Mouse (Mus musculus): ENCODE results near the gene Banf2. TPM values are rescaled to one million over a fixed set of nuclear protein-coding genes. Genes with fewer than 3 reads are reported as not detected.
A peak's percentile ranks its signal among the peaks of the same experiment; 100 is the strongest.

The Banf2 gene
- polyA plus RNA-seq, 1 experiment: not detected

GRCm38 (mm10) chr2:144052410-144053065 is 19.7 kb downstream of the Banf2 start:
- peaks cover 4% of the 10 kb centered on the region; the same call in 1 of the 2 replicates for H3K4me1 ChIP-seq (ENCODE audit: control insufficient read depth, insufficient read depth, insufficient read length, low read length)
- 0 out of 2 replicates have a peak overlapping the region, but pooled peaks have one; percentile 7 for H3K27ac ChIP-seq (replicated peaks; ENCODE audit: low read depth, low read length)
- H3K4me3 ChIP-seq (ENCODE audit: insufficient read depth, low read depth, low read length): no peak overlapping the region

DNA sequence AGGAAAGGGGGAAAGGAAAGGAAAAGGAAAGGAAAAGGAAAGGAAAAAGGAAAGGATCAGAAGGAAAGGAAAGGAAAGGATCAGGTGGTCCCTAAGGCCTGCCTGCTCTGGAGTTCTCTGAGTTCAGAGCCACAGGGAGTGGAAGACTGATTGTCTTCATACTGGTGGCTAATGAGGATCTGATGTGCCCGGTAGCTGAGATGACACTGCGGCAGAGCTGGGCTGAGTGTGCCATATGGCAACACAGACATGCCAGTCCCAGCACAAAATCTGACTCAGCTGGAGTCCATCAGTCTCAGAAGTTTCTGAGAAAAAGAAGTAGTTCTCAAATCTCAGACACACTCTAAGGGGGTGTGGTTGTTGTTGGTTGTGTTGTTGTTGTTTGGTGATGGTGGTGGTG is 24.9 kb downstream of the Banf2 start:
- Histone ChIP-seq H3K27ac (replicated peaks; ENCODE audit: low read depth, low read length) (no peak overlapping the region), H3K4me1 (ENCODE audit: control insufficient read depth, insufficient read depth, insufficient read length, low read length) (peaks cover 4% of the 10 kb centered on the region; the same call in 1 of the 2 replicates)

DNA sequence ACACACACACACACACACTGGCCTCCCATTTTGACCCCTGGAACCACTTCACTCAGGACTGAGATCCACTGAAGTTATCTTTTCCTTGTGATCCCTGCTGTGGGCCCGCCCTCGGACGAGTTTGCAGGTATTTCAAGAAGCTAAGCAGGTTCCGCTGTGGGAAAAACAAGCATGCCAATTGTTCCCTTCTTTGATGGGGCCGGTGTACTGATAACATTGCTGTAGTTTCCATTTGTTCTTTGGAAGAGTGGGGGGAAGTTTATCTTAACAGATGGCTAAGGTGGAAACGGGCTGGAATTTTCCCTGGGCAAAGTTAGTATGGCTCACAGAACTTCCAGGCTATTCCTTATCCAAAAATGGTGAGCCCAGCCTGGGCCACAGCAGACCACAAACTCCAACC is 28.8 kb downstream of the Banf2 start:
- H3K27ac ChIP-seq (replicated peaks; ENCODE audit: low read depth, low read length): no peak overlapping the region
- no peaks in the 10 kb centered on the region for H3K4me1 ChIP-seq (ENCODE audit: control insufficient read depth, insufficient read depth, insufficient read length, low read length)
- no peak overlapping the region for H3K4me3 ChIP-seq (ENCODE audit: insufficient read depth, low read depth, low read length)

More for the DNA sequence above, 24.9 kb downstream of the Banf2 start:
- H3K4me3 ChIP-seq (ENCODE audit: insufficient read depth, low read depth, low read length): no peak overlapping the region

GRCm38 (mm10) chr2:144065499-144065898 is 32.6 kb downstream of the Banf2 start:
- no peak overlapping the region for H3K27ac ChIP-seq (replicated peaks; ENCODE audit: low read depth, low read length)

DNA sequence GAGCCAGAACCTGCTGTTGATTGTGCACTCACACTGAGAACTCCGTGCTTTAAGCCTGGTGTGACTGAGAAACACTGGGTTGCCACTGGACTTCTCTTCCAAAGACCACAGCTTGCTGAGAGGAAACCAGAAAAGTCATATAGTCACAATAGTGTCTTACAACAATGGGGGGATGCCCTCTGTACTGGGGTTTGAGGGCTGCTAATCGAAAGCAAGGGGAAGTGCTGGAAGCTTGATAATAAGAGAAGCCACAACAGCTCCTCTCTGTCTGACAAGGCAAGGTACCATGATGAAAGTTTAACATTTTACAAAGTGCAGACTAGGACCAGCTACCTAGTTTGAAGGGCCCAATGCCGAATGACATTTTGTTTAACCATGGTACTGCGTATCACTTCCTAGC is 36.8 kb downstream of the Banf2 start:
- no peak overlapping the region for H3K27ac ChIP-seq (replicated peaks; ENCODE audit: low read depth, low read length)
- no peaks in the 10 kb centered on the region for H3K4me1 ChIP-seq (ENCODE audit: control insufficient read depth, insufficient read depth, insufficient read length, low read length)
- H3K4me3 ChIP-seq (ENCODE audit: insufficient read depth, low read depth, low read length): no peak overlapping the region

More at GRCm38 (mm10) chr2:144065499-144065898, 32.6 kb downstream of the Banf2 start:
- H3K4me1 ChIP-seq (ENCODE audit: control insufficient read depth, insufficient read depth, insufficient read length, low read length): no peaks in the 10 kb centered on the region
- H3K4me3 ChIP-seq (ENCODE audit: insufficient read depth, low read depth, low read length): no peak overlapping the region

GRCm38 (mm10) chr2:144070479-144070878 is 37.6 kb downstream of the Banf2 start:
- no peak overlapping the region for H3K4me3 ChIP-seq (ENCODE audit: insufficient read depth, low read depth, low read length)
- no peak overlapping the region for H3K27ac ChIP-seq (replicated peaks; ENCODE audit: low read depth, low read length)
- no peaks in the 10 kb centered on the region for H3K4me1 ChIP-seq (ENCODE audit: control insufficient read depth, insufficient read depth, insufficient read length, low read length)

GRCm38 (mm10) chr2:144072642-144073041 is 39.8 kb downstream of the Banf2 start:
- no peak overlapping the region for H3K4me3 ChIP-seq (ENCODE audit: insufficient read depth, low read depth, low read length)
- H3K27ac ChIP-seq (replicated peaks; ENCODE audit: low read depth, low read length): no peak overlapping the region
- H3K4me1 ChIP-seq (ENCODE audit: control insufficient read depth, insufficient read depth, insufficient read length, low read length): no peaks in the 10 kb centered on the region

- no peak overlapping the region for H3K4me3 ChIP-seq (ENCODE audit: insufficient read depth, low read depth, low read length)
- H3K4me1 ChIP-seq (ENCODE audit: control insufficient read depth, insufficient read depth, insufficient read length, low read length): no peaks in the 10 kb centered on the region
- no peak overlapping the region for H3K27ac ChIP-seq (replicated peaks; ENCODE audit: low read depth, low read length)
Measured at GRCm38 (mm10) chr2:144074059-144074458, 41.2 kb downstream of the Banf2 start.

DNA sequence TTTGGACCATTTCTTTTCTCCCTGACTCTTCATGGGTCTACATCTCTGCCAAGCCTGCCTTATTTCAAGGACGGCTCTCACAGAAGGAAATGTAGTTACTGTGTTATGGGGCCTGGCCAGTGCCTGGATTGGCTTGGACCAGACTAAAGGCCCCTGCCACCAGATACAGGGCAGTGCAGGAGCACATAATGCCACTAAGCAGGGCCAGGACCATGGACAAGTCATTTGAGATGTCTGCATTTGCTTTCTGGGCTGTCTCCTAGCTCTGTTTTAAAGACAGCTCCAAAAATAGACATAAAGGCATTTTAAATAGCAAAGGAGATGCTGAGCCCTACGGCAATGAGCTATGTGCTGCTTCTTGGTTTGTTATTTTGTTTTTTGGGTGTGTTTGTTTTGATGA is 43.8 kb downstream of the Banf2 start:
- no peak overlapping the region for H3K4me3 ChIP-seq (ENCODE audit: insufficient read depth, low read depth, low read length)
- no peaks in the 10 kb centered on the region for H3K4me1 ChIP-seq (ENCODE audit: control insufficient read depth, insufficient read depth, insufficient read length, low read length)
- H3K27ac ChIP-seq (replicated peaks; ENCODE audit: low read depth, low read length): no peak overlapping the region

DNA sequence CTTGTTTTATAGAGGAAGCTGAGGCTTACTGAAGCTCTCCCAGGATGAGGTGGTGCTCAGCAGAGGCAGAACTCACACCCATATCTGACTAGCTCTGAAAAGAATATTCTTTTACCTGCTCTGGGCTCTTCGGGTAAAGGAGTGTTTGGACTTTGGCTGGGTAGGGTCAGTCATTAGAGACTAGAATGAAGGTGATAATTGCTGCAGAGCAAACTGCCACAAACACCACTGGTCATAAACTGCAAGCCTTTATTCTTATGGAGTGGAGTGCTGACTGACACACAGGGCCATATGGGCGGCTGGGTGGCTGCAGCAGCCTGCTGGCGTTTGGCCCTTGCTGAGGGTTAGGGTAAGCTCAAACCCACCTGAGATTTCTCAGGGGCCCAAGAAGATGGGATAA is 46.0 kb downstream of the Banf2 start:
- no peak overlapping the region for H3K27ac ChIP-seq (replicated peaks; ENCODE audit: low read depth, low read length)
- no peak overlapping the region for H3K4me3 ChIP-seq (ENCODE audit: insufficient read depth, low read depth, low read length)
- no peaks in the 10 kb centered on the region for H3K4me1 ChIP-seq (ENCODE audit: control insufficient read depth, insufficient read depth, insufficient read length, low read length)

DNA sequence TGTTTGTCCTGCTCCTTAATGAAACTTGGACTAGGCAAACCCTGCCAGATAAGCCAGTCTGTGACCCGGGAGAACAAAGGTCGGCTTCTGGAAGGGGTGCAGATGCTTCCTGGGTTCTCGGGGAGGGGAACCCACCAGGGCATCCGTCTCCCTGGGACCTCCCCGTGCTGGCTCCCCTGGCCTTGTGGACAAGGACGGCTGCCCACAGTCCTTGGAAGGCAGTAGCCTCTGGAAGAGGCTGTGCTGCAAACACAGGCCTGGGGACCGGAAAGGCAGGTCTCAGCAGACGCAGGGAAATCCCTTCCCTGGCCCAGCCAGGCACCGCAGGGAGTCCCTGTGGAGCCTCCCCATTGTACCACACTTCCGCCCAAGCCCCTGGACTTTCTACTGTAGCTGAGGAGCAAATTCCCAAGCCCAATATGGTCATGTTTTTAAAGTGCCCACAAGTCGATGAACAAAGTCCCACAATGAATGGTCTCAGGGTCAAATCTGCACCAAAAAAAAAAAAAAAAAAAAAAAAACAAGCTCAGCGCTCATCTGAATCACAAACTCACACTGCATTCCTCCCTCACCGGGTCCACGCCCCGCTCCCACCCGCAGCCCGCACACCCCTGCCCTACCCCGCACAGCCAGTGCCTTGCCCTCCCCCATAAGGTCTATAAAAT is 53.5 kb downstream of the Banf2 start:
- peak overlapping the region; percentile 45 for H3K4me3 ChIP-seq (ENCODE audit: insufficient read depth, low read depth, low read length)

GRCm38 (mm10) chr2:144087899-144088584 is 55.2 kb downstream of the Banf2 start:
- H3K4me3 ChIP-seq (ENCODE audit: insufficient read depth, low read depth, low read length): no peak overlapping the region
- H3K4me1 ChIP-seq (ENCODE audit: control insufficient read depth, insufficient read depth, insufficient read length, low read length): peaks cover 10% of the 10 kb centered on the region; the same call in 1 of the 2 replicates
- H3K27ac ChIP-seq (replicated peaks; ENCODE audit: low read depth, low read length): no peak overlapping the region

More for the DNA sequence above, 53.5 kb downstream of the Banf2 start:
- Histone ChIP-seq H3K4me1 (ENCODE audit: control insufficient read depth, insufficient read depth, insufficient read length, low read length) (peaks cover 10% of the 10 kb centered on the region; the same call in 1 of the 2 replicates), H3K27ac (replicated peaks; ENCODE audit: low read depth, low read length) (peak overlapping the region; percentile 84)

DNA sequence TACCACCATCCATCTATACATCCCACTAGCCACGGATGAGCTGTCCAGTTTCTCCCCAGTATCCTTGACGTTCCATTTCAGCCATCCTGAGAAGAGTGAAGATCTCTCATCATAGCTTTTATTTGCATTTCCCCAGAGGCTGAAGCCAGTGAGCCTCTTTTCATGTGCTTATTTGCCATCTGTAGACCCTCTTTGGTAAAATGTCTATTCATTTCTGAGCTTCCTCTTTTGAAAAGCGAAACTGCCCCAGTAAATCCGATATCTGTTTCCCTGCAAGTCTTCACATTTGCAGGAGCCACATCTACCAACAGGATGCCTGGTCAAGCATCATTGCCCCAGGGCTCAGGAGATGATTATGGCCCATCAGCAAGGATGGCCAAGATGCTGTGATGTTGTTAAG is 59.9 kb downstream of the Banf2 start:
- Histone ChIP-seq H3K4me3 (ENCODE audit: insufficient read depth, low read depth, low read length) (no peak overlapping the region), H3K4me1 (ENCODE audit: control insufficient read depth, insufficient read depth, insufficient read length, low read length) (peaks cover 1% of the 10 kb centered on the region; the same call in 1 of the 2 replicates), H3K27ac (replicated peaks; ENCODE audit: low read depth, low read length) (no peak overlapping the region)

DNA sequence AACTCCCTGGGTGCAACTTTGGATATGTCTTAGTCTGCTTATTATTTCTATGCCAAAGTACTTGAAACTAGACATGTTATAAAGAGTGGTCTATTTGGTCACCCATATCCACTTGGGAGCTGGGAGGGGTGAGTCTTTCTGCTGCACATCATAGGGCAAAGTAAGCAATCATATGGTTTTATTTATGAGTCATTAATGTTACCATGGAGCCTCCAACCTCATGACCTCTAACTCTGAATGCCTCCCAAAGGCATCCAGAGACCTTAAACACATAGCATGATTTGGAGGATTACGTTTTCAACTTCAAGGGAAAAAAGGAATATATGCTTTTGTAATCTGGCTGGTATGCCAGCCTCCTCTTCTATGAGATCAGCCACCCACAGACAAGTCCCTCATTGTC is 61.9 kb downstream of the Banf2 start:
- Histone ChIP-seq H3K27ac (replicated peaks; ENCODE audit: low read depth, low read length) (no peak overlapping the region), H3K4me3 (ENCODE audit: insufficient read depth, low read depth, low read length) (no peak overlapping the region), H3K4me1 (ENCODE audit: control insufficient read depth, insufficient read depth, insufficient read length, low read length) (no peaks in the 10 kb centered on the region)

GRCm38 (mm10) chr2:144101463-144101961 is 68.7 kb downstream of the Banf2 start:
- no peaks in the 10 kb centered on the region for H3K4me1 ChIP-seq (ENCODE audit: control insufficient read depth, insufficient read depth, insufficient read length, low read length)
- no peak overlapping the region for H3K27ac ChIP-seq (replicated peaks; ENCODE audit: low read depth, low read length)
- H3K4me3 ChIP-seq (ENCODE audit: insufficient read depth, low read depth, low read length): no peak overlapping the region

Measured in brown adipose tissue, adult 24 weeks (tissue).